In genomic region chr4:136431376-136431693, GRCm38 (mm10) we compare ENCODE assay signal across 9 mouse cellular contexts. TPM values are rescaled to one million over a fixed set of nuclear protein-coding genes. Genes with fewer than 3 reads are reported as not detected.
DNase-seq lines count a peak whose midpoint lies in the region; ATAC-seq and TF ChIP-seq lines count a peak whose summit lies in the region.
"Had no signal": no experiment of that assay in that cellular context is flagged by ENCODE, and none has a peak within 500 bp of the region (broad histone marks: within the 10 kb centered on the region; RNA-seq: fewer than 3 reads in every experiment).

No protein-coding gene starts in this region.

- no peak overlapping the region for H3K4me2 ChIP-seq in CH12.LX (ENCODE audit: insufficient read depth, low read depth, poor library complexity, severe bottlenecking)
- no peak overlapping the region for H3K4me2 ChIP-seq in forebrain, embryonic 15.5 days (replicated peaks)
- H3K4me2 ChIP-seq in limb, embryonic 14.5 days (replicated peaks; ENCODE audit: low read depth, low read length, severe bottlenecking) = no peak overlapping the region

- H3K9ac ChIP-seq in CH12.LX (ENCODE audit: insufficient read depth, low read depth) = no peak overlapping the region
- H3K9ac ChIP-seq in forebrain, embryonic 15.5 days (replicated peaks) = no peak overlapping the region
- H3K9ac ChIP-seq in limb, embryonic 14.5 days (ENCODE audit: low read depth, low read length, severe bottlenecking) = no peak overlapping the region

- no peaks in the 10 kb centered on the region; a peak in 1 of 4 replicates for H3K4me1 ChIP-seq in CH12.LX (ENCODE audit: control insufficient read depth in 1 of 2, insufficient read depth in 2 of 2)
- peaks cover 11% of the 10 kb centered on the region for H3K4me1 ChIP-seq in forebrain, embryonic 15.5 days
- H3K4me1 ChIP-seq in limb, embryonic 14.5 days (ENCODE audit: control insufficient read depth, insufficient read depth, low read length) = peaks cover 9% of the 10 kb centered on the region; the same call in 1 of the 2 replicates

- no peak overlapping the region for H3K27ac ChIP-seq in CH12.LX (ENCODE audit: insufficient read depth, low read depth)
- peak overlapping the region; percentile 60; the same call in 1 of the 2 replicates for H3K27ac ChIP-seq in forebrain, embryonic 15.5 days (replicated peaks)
- H3K27ac ChIP-seq in limb, embryonic 14.5 days (replicated peaks; ENCODE audit: low read depth, low read length) = no peak overlapping the region

- TF ChIP-seq CTCF in CH12.LX (conservative IDR thresholded peaks at IDR 0.05 in 1 of 2, IDR thresholded peaks at IDR 0.05 in 1 of 2; ENCODE audit: low read depth in 2 of 2, low read length in 2 of 2) = peak; percentile 62 to 70

- ATAC-seq in forebrain, embryonic 15.5 days (replicated peaks) = no peak
- ATAC-seq in limb, embryonic 14.5 days (ENCODE audit: low FRiP score, low read depth) = no peak; the same call in 1 of the 2 replicates
- ATAC-seq in frontal cortex, adult (ENCODE audit: low TSS enrichment) = no peak

- peak; percentile 50 for TF ChIP-seq RAD21 in CH12.LX (IDR thresholded peaks at IDR 0.05; ENCODE audit: low read depth, low read length)

- no peaks in the 10 kb centered on the region for H3K79me2 ChIP-seq in CH12.LX (replicated peaks; ENCODE audit: control insufficient read depth, extremely low read depth, insufficient read depth, poor library complexity, severe bottlenecking)

- TF ChIP-seq EP300 in CH12.LX (IDR thresholded peaks at IDR 0.05; ENCODE audit: low read length) = no peak

- dilution Hi-C loops in CH12.LX (cut with MboI; ENCODE audit: extremely low pct_ligation_motif_present, extremely low pct_unique_long_range_greater_than_20kb, low sequenced_read_pairs) = no loop called here

- TF ChIP-seq POLR2A in CH12.LX (IDR thresholded peaks at IDR 0.05; ENCODE audit: low read depth, low read length) = no peak
- no peak for TF ChIP-seq POLR2A in limb, embryonic 14.5 days (IDR thresholded peaks at IDR 0.05; ENCODE audit: borderline replicate concordance, extremely low read depth, insufficient read depth, insufficient read length)

- peak; percentile 89 for DNase-seq in 3T3-L1 (ENCODE audit: low read depth, low spot score)
- peak; percentile 56 for DNase-seq in CH12.LX (ENCODE audit: extremely low read depth)
- DNase-seq in c-Kit-positive CD71-positive TER-119-negative erythroid progenitor cells, embryonic 14.5 days (ENCODE audit: low read depth) = peak; percentile 64
- peak; percentile 61 for DNase-seq in kidney, adult 18-20 months
- peak; percentile 68 for DNase-seq in limb, embryonic 14.5 days (ENCODE audit: low spot score)
- DNase-seq in naive thymus-derived CD4-positive, alpha-beta T cell, adult 2 months (ENCODE audit: low read depth) = peak; percentile 60

- in situ Hi-C loops in CH12.LX (cut with MboI; ENCODE audit: low pct_ligation_motif_present, low pct_unique_long_range_greater_than_20kb, low sequenced_read_pairs) = no loop called here

- H3K9me3 ChIP-seq in CH12.LX (replicated peaks; ENCODE audit: low read length) = no peaks in the 10 kb centered on the region
- no peaks in the 10 kb centered on the region for H3K9me3 ChIP-seq in forebrain, embryonic 15.5 days
- H3K9me3 ChIP-seq in limb, embryonic 14.5 days (ENCODE audit: control insufficient read depth, low read length) = no peaks in the 10 kb centered on the region

- peaks cover 26% of the 10 kb centered on the region for H3K27me3 ChIP-seq in CH12.LX (replicated peaks)
- no peaks in the 10 kb centered on the region; the same call in 1 of the 2 replicates for H3K27me3 ChIP-seq in forebrain, embryonic 15.5 days
- H3K27me3 ChIP-seq in limb, embryonic 14.5 days (ENCODE audit: control insufficient read depth, insufficient read depth, low read length) = 0 out of 2 replicates have a peak, but pooled peaks cover under 1% of the 10 kb centered on the region

- no peak overlapping the region for H3K4me3 ChIP-seq in CH12.LX (replicated peaks in 1 of 3; ENCODE audit: low read depth in 2 of 3, low read length in 2 of 3, poor library complexity in 1 of 3)
- H3K4me3 ChIP-seq in forebrain, embryonic 15.5 days = no peak overlapping the region
- H3K4me3 ChIP-seq in limb, embryonic 14.5 days (replicated peaks; ENCODE audit: low read length) = no peak overlapping the region

- WGBS in forebrain, embryonic 15.5 days = 4% methylated on average over 3 of the region's 3 CpGs
- 2% methylated on average over 3 of the region's 3 CpGs for WGBS in limb, embryonic 14.5 days

- no peaks in the 10 kb centered on the region for H3K36me3 ChIP-seq in CH12.LX (replicated peaks in 1 of 2; ENCODE audit: control insufficient read depth in 1 of 2, insufficient read depth in 1 of 2, low read length in 1 of 2)
- no peaks in the 10 kb centered on the region for H3K36me3 ChIP-seq in forebrain, embryonic 15.5 days
- H3K36me3 ChIP-seq in limb, embryonic 14.5 days (ENCODE audit: control insufficient read depth, insufficient read depth, low read length) = no peaks in the 10 kb centered on the region

TF ChIP-seq in CH12.LX, 34 proteins besides CTCF, POLR2A, EP300 and RAD21:
- TF ChIP-seq KAT2A (IDR thresholded peaks at IDR 0.05; ENCODE audit: insufficient replicate concordance, low read length) (no peak), TCF12 (IDR thresholded peaks at IDR 0.05; ENCODE audit: low read depth, low read length) (no peak), SMC3 (IDR thresholded peaks at IDR 0.05; ENCODE audit: low read depth, low read length) (peak; percentile 33), SIN3A (IDR thresholded peaks at IDR 0.05; ENCODE audit: low read length) (no peak), HCFC1 (IDR thresholded peaks at IDR 0.05; ENCODE audit: low read depth, low read length) (no peak), NELFE (IDR thresholded peaks at IDR 0.05; ENCODE audit: low read depth, low read length) (0 out of 2 replicates have a peak, but pooled peaks have one; percentile 15), ZMIZ1 (IDR thresholded peaks at IDR 0.05; ENCODE audit: low read depth, low read length) (no peak)

RNA-seq across cellular contexts. Expression of gene Htr1d, which starts 8.0 kb away (rescaled TPM):
- total RNA-seq in CH12.LX (2012; rRNA removed) = not detected in 2 replicates
- not detected in 2 replicates for total RNA-seq in CH12.LX (2014; rRNA removed)
- not detected in 2 replicates for polyA plus RNA-seq in CH12.LX (2012; ENCODE audit: insufficient read length, low read depth)
- 0.70 and 0.74 TPM in 2 replicates for polyA plus RNA-seq in forebrain, embryonic 15.5 days (2015; fragmentation: Nextera tagmentation; extraction: Ambion mirVana)
- polyA plus RNA-seq in limb, embryonic 14.5 days (2012; rRNA removed) = 0.23 and 0.63 TPM in 2 replicates
- 0.25 and 0.44 TPM in 2 replicates for polyA plus RNA-seq in limb, embryonic 14.5 days (2014; fragmentation: Nextera tagmentation; extraction: Ambion mirVana)
- total RNA-seq: gastrocnemius, adult 8-10 months had no signal

RNA-seq across cellular contexts. Expression of gene 6030445D17Rik, which starts 30.7 kb away (rescaled TPM):
- not detected in 2 replicates for total RNA-seq in CH12.LX (2012; rRNA removed)
- not detected in 2 replicates for total RNA-seq in CH12.LX (2014; rRNA removed)
- not detected in 2 replicates for polyA plus RNA-seq in CH12.LX (2012; ENCODE audit: insufficient read length, low read depth)
- polyA plus RNA-seq in forebrain, embryonic 15.5 days (2015; fragmentation: Nextera tagmentation; extraction: Ambion mirVana) = 0.10 and 0.57 TPM in 2 replicates
- 0.27 and 0.38 TPM in 2 replicates for polyA plus RNA-seq in limb, embryonic 14.5 days (2012; rRNA removed)
- 0.26 and 0.48 TPM in 2 replicates for polyA plus RNA-seq in limb, embryonic 14.5 days (2014; fragmentation: Nextera tagmentation; extraction: Ambion mirVana)

RNA-seq across cellular contexts. Expression of gene Luzp1, which starts 38.2 kb away (rescaled TPM):
- total RNA-seq in CH12.LX (2012; rRNA removed) (6.1 and 6.9 TPM in 2 replicates), CH12.LX (2014; rRNA removed) (4.7 and 5.0 TPM in 2 replicates)
- polyA plus RNA-seq in CH12.LX (2012; ENCODE audit: insufficient read length, low read depth) = 5.9 and 7.0 TPM in 2 replicates
- 62.1 and 69.8 TPM in 2 replicates for polyA plus RNA-seq in forebrain, embryonic 15.5 days (2015; fragmentation: Nextera tagmentation; extraction: Ambion mirVana)
- 20.1 and 21.8 TPM in 2 replicates for polyA plus RNA-seq in limb, embryonic 14.5 days (2012; rRNA removed)
- polyA plus RNA-seq in limb, embryonic 14.5 days (2014; fragmentation: Nextera tagmentation; extraction: Ambion mirVana) = 112 and 119 TPM in 2 replicates
